Mouse (Mus musculus): ENCODE measurements around the gene Hsp90b1. TPM values are rescaled to one million over a fixed set of nuclear protein-coding genes. Genes with fewer than 3 reads are reported as not detected.

Hsp90b1 gene
- polyA plus RNA-seq, 1 experiment from 2014 or later: 589 TPM

Small RNA genes within 50 kb of the gene (microRNA-seq; reads per million reads assigned to microRNA genes)
- gene Gm25745: 0.80 reads per million

Other genes starting within 250 kb of the Hsp90b1 start
- 5.4 and 5.9 TPM in 2 replicates for gene Syn3, start 206.6 kb downstream of the Hsp90b1 start, polyA plus RNA-seq (2015; fragmentation: Nextera tagmentation; extraction: Ambion mirVana)
- gene Ttc41, start 302 bp upstream of the Hsp90b1 start, polyA plus RNA-seq (2015; fragmentation: Nextera tagmentation; extraction: Ambion mirVana): 0.87 and 1.3 TPM in 2 replicates
- not detected in 2 replicates for gene Gm49358, start 58.5 kb upstream of the Hsp90b1 start, polyA plus RNA-seq (2015; fragmentation: Nextera tagmentation; extraction: Ambion mirVana)
- gene Nt5dc3, start 73.5 kb upstream of the Hsp90b1 start, polyA plus RNA-seq (2015; fragmentation: Nextera tagmentation; extraction: Ambion mirVana): 0.99 and 1.2 TPM in 2 replicates

Data from kidney, postnatal 0 days (tissue).